Mouse (Mus musculus) retina, postnatal 1 day (tissue): ENCODE data around the gene Cdh12.
"Not testable (repeated sequence)": the region's sequence is repeated elsewhere in the genome, so short reads cannot be mapped to it uniquely, and the experiment has no call there.

Experiments used
- DNase-seq: peaks from one replicate; pipeline ENCODE4 v3.0.0-alpha.2; 2012

Cdh12 gene

DNA sequence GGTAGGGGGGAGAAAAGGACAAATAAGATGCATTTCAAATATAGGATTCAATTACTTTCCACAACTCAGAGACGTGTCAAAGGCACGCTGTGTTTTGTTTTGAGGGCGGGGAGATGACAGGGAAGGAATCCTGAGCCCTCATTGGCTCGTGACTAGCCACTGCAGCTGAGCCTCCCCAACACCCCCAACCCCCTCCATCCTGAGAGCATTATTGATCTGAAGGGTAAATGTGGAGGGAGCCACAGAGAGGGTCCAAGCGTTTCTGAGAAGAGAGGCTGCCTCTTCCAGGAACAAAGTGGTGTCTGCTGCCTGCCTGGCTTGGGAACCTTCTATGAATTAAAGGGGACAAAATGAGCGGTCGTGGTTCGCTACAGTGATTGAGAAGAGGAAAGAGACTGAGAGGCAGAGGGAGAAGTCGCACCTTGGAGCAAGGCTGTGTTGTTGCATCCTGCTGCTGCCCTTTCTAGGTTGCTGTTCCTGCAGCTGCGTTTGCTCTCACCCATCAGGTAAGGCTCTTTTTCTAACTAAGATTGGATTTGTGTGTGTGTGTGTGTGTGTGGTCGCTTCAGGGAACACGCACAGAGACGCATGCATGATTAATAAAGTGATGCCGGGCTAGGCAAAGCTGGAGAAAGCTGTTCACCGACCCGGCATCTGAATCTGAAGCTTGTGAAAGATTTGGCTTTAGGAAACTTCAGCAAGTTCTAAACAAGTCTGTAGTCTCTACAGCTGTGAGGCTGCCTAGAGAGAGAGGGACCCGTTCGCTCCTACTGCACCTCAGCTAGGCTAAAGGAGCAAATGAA is at the start of gene Cdh12:
Gene Cdh12 (plus strand): TSS at position 405 of the 803 bp plus-strand sequence.
- peak; percentile 62 for DNase-seq

DNA sequence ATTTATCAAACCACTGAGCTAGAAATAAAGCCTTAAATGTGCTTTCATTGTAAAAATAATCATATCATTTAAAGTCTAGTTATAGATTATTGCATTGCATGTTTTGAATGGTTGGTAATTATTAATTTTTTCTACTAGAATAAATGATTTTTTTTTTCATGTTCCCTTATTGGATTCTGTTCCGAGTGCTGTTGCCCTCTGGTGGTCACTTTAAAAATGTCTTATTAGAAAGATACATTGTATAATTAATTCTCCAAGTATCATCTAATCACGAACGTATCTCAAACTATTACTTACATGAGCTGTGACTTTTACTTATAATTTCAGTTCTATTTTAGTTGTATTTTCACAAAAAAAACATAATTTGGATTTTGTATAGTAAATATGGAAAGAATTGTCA is 45.5 kb upstream of the Cdh12 start:
- DNase-seq = peak; percentile 19

DNA sequence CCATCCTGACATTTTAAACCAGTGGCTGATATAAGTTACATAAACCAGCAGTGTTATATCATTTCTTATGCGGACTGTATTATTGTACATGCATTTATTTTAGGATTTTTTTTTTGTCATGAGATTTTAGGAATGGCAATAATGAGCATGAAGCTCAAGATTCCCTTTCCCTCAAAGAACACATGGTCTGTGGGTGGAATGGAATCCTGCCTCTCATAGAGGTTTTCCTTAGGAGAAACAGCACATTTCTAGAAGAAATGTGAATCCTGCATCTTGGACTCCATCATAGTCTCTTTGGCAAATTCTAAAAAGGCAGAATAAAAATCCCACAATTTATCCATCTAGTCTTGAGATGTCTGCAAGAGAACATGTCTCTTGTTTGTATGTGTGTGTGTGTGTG is 35.7 kb upstream of the Cdh12 start:
- DNase-seq = no peak

DNA sequence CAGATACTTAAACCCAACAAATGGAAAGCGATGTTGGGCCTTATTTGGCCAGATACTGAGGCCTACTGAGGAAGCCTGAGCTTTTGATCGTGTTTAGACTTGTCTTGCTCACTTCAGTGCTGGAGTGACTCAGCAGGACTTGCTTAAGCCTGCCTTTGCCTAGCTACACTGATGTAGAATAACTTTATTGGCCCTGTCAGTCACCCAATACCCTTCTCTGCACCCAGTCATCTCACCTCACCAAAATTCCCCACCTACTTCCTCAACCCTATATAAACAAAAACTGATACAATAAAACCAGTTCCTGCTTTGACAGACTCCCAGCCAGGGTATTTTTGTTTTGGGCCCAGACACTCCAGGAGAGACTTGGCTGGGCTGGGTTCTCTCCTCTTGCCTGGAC is 12.7 kb upstream of the Cdh12 start:
- no peak for DNase-seq

DNA sequence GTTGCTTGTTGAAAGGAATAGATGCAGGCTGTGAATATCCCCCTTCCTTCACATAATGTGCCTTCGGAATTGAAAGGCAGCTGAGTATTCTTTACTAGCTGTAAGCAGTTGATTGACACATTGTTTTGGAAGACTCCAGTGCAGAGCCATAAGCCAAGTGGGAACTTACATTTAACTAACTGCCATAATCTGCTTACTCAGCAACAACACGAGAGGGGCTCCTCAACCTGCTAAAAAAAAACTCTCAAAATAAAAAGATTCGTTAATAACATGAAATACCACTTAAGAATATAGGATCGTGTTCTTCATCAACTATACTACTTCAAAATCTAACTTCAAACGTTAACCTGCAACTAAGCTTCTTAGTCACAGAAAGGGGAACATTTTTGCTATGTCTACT is 1.5 kb downstream of the Cdh12 start:
- no peak for DNase-seq

DNA sequence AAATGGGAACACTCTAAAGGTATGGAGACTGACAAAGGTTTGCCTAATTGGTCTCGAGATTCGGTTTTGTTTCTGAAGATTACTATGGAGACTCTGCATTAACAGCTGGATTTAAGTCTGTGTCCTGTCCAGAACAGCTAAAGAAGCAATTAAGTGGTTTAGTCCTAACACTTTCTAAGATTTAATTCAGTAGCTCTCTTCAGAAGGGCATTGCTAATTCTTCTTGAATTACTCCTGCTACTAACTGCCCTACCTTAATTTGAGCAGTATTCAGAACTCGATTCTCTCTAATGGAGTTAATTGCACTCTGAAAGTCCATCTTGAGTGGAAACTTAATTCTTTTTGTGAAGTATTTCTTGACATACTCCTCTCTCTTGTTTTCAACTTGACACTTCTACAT is 9.4 kb downstream of the Cdh12 start:
- DNase-seq = peak; percentile 7

DNA sequence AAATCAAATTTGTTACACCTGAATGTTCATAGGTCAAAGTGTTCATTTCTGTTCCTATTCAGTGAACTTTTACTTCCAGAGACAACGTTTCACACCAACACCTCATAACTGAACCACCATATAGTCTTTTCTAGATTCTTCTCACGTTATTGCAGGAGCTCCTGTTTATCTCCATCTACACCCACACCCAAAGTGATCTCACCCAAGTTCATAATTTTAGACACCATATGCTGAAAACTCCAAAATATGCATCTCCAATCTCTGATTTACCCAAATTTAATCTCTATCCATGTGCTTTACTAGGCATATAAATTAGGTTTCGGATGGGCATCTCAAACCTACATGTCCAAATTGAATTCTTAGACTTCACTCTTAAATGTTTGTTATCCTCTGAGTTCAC is 13.4 kb downstream of the Cdh12 start:
- no peak for DNase-seq

DNA sequence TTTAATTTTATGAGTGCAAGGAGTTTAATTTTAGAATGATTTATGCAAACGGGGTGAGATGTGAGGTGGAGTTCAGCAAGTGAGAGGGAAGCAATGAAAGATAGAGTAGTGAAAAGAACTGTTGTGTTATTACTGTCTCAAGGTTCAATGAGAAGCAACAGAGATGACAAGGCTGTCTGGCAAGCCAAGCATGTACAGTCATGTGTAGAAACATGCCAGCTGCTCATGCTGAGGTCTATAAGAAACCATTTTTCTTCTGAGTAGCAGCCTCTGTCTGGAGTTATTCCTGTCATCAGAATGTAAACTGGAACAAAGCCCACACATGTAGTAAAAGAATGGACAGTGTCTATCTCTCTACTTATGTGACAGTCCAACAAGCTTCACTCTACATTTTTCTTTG is 14.5 kb downstream of the Cdh12 start:
- no peak for DNase-seq

DNA sequence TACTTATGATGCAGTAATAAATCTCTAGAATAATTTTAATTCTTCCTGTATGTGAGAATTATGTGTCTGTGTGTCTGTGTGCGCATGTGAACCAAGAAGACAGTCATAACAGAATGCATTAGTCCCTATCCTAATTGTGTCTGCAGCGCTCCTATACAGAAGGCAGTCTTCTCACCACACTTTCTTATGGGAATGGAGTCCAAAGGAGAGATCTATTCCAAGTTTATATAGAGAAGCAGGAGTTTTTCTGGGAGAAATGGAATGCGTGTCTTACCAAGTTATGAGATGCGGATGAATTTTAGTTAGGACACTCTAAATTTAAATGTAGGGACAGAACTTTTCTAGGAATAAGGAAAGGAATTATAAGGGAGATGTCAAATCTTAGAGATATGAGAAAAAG is 101.9 kb downstream of the Cdh12 start:
- DNase-seq = no peak

DNA sequence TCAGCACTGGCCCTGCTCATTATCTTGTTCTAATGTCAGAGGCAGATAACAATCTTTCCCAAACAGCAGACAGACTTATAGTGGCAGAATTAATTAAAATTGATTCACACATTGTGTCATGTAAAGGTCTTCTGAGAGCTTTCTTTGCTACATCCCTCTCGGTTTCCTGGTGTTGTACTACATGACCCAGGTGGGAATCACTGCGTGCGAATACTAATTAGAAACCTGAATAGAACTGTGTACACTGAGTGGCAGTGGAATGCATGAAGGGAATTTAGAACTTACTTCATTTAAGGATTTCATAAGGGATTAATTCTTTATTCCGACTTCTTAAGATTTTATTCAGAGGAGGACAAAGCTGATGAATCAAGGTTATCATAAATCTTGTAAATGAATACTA is 121.9 kb downstream of the Cdh12 start:
- DNase-seq = no peak

DNA sequence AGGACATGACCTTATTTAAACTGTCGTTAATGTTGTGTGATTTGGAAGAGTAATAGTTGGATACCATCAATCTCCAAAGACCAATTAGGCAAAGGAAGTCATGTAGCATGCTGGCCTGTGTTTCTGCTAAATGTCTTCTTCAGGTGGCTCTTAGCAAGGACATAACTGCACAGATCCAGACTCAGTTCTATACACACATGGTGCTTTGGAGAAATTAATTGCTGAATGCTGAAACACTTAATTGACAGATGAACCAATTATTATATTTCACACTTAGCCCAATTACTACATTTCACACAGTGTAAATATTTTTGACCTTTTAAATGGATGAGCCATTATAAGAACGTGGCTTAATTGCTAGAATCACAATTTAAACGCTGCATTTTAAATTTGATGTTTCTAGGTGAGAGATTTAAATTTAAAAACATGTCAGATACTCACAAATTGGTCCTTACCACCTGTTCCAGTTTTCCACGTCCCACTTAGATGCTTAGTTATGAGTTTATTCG is 133.6 kb downstream of the Cdh12 start:
- DNase-seq = no peak

DNA sequence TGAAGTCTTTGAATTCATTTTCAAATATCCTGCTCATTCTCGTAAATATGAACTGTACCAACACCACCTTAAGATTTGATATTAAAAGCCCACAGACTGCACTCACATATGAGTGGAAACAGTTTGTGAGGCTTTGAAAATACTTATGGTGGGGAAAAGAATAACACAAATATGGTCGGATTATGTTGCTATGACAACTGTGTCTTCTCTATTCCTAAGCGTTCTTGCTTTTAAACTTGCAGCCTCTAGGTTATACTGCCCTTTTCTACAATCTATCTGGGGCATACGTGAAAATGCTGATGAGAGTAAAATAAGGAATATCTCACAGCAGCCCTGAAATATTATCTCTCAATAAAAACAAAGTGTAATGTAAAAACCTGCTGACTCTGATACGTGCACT is 142.5 kb downstream of the Cdh12 start:
- no peak for DNase-seq

DNA sequence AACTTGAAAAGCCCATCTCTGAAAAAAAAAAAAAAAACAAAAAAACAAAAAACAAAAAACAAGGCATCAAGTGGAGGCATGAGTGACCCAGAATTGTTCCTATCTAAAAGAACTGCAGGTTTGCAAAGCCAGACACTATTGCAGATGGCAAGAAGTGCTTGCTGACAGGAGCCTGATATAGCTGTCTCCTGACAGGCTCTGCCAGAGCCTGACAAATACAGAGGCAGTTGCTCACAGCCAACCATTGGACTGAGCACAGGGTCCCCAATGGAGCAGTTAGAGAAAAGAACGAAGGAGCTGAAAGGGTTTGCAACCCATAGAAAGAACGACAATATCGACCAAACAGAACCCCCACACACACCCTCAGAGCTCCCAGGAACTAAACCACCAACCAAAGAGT is 156.7 kb downstream of the Cdh12 start:
- not testable (repeated sequence) for DNase-seq

DNA sequence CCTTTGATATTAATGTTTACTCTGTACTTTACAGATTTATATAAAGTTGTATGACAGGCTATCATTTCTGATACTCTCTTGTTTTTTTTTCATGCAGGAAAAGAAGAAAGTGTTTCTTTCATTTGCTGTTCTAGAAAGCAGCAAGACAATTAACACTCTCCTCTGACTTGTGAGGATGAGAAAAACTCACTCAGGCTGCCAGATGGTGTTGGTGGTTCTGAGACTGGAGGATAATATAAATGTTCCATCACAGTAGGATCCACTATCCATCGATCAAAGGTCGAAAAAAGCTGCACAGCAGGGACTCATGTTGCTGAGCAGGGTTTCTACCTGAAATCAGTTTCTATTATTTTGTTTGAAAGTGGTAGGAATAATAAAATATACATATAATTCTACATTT is 185.5 kb downstream of the Cdh12 start:
- no peak for DNase-seq

DNA sequence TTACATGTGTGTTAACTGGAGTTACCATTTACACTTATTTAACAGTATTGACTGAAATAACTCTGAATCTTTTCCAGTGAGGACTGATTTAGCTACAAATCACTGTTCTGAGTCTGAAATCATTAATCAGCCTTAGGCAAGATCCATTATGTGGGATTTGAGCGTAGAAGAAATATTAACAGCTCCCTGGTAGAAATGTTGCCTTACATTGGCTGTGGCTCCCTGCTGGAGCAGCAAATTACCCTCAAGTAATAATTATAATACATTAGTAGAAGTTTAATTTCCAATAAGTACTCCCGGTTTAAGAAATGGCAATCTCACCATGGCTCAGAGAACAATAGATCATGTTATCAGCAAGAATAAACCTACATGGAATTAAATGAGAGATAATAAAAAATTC is 190.1 kb downstream of the Cdh12 start:
- no peak for DNase-seq

DNA sequence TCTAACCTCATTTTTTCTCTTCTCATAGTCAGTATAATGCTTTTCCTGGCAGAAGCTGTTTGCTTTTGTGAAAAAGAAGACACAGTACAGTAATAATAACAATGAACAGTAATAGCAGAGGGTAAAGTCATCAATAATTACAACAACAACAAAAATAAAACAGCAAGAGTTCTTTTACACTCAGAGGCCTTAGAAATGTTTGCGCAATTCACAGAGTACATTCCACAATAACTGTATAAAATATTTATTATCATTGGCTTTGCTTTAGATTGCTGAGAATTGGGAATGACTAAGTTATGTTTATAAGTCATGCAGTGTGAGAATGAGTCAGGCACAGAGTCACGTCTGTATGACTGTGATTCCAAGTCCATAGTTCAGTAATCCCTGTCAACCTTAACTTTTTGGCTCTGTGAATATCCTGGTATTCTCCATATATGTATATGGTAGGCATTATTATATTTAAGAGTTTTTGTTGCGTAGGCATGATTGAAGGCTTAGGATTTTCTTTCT is 193.9 kb downstream of the Cdh12 start:
- DNase-seq = no peak

DNA sequence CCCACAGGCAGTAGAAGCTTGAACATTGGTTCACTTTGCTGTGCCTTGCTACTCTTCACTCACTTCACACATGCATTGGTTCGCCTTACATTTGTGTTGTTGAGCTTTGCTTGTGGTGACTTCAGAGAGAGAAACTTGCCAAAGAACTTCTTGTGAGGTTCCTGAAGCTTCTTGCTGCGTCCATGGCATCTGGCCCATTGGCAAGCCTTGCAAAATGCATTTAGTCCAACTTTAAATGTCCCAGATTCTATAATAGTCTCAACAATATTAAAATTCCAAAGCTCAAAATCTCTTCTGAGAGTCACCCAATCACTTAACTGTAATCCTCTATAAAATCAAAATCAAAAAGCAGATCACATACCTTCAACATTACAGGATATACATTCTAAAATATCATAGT is 211.2 kb downstream of the Cdh12 start:
- DNase-seq = no peak

DNA sequence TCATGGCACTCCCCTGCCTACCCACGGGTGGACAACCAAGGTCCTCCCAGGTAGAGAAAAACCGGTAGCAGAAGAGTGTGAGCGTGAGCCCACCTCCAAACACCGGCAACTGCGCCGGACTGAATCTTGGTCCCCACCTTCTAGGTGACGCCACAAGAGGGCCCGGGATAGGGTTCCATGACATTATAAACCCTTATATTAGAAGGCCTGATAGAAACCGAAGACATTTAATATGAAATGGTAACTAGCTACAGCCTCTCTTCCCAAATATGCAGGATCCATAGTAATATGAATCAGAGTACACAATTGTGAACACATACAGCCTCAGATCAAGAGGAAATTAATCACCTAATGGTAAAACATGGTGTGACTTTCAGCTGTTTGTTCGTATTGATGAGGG is 217.6 kb downstream of the Cdh12 start, which contains the start of gene Acot10:
Gene Acot10 (minus strand): TSS at position 101 of the 400 bp plus-strand sequence.
- DNase-seq = no peak

DNA sequence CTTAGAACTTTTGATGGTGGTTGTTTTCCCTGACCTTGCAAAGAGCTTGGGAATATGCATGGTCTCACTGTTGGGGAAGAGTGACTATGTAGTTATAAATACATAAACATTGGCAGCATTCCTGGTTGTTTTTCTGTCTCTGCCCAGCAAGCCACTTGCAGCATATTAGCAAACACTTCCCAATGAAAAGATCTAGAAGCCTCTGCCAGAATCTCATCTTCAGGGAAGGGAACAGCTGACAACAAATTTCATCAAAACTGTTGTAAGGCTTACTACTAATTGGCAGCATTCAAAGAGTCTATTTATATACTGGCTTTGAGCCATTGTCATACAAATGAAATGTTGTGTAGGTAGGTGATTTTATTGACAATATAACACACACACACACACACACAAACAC is 218.3 kb downstream of the Cdh12 start:
- no peak for DNase-seq

DNA sequence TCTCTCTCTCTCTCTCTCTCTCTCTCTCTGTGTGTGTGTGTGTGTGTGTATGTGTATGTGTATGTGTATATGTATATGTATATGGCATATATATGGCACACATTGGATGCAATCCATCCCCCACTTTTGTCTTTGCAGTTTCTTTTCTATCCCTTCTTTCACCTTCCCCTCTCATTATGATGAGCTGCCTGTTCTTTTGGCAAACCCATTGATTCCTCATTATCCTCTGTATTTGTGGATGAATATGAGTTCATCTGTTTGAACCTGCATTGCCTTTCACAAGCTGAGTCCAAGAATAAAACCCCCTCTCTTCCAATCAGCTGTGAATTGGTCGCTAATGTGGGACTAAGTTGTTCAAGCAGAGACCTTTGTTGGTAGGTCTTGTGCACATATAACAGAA is 218.9 kb downstream of the Cdh12 start:
- DNase-seq = no peak

DNA sequence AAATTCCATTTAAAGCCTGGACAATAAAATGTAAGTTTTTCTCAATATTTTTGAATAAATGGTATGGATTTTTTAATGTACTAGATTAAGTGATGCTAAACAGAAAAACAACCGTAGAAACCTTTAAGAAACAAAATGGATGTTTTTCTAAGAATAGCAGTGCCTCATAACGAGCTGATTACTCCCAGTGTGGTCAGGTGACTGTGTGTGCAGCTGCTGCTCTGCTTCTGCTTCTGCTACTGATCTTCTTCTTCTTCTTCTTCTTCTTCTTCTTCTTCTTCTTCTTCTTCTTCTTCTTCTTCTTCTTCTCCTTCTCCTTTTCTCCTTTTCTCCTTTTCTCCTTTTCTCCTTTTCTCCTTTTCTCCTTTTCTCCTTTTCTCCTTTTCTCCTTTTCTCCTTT is 220.4 kb downstream of the Cdh12 start:
- DNase-seq = not testable (repeated sequence)

DNA sequence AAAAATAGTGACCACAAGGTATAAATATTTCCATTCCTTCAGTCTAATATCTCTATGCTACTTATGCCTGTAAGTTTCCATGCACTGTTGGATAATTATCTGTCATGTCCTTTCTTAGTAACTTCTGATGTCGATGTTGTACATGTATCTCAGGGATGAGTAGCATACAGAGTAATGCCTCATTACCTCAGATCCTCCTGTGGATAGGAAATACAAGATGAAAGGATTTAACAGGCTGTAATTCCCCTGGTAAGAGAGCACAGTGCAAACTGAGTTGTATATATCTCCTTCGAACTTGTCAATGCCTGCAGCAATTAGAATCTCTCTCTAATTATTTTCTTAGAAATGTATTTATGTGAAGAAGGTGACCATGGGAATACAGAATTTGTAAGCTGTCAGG is 233.7 kb downstream of the Cdh12 start:
- no peak for DNase-seq

DNA sequence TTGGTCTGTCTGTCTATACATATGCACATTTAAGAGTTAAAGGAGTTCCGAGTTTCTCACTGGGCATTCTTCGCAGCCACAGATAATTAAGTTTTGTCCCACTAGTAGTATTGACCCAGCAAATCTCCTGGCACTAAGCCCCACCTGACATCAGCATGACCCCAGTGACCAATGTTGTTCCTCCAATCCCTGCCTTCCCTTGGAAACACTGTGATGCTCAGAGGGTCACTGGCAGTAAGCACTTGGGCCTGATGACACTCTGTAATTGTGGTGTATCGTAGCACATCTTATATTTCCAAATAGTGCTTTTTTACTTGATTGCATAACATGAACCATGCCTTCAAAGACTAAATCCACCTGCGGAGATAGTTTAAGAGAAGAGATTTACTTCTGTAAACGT is 235.1 kb downstream of the Cdh12 start:
- DNase-seq = no peak

DNA sequence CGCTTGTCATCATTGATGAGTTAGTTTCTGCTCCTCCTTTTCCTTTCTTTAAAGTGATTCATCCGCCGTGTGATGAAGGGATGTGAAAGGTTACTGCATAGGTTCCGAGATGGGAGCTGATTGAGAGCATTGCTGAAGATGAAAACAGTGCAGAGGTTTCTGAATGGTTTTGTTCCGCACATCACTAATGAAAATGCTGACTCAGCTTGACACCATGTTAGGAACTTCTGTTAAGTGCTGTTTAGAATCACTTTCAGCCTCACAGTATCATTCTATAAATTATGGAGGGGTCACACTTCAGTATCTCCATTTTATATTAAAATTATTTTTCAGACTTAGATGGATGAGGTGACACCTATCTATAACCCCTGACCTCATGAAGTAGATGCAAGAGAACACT is 247.2 kb downstream of the Cdh12 start:
- no peak for DNase-seq

DNA sequence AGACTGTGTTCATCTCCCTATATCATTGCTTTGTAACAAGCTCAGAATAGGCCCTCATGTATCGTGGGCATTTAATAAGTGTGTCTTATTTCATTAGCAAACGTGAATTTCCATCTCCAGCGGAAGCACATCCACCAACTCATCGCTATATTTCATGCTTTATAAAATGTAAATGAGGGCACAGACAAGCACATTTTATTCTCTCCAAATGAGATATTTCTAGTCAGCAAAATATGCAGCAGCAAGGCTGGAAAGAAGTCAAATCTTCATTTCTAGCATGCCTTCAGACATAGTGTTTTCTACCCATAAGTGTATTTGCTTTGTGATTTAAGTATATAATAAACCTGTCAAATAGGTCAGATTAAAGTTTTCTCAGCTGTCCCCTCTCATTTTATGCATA is 262.8 kb downstream of the Cdh12 start:
- DNase-seq = no peak
